Mouse (Mus musculus) liver, adult 2 months (tissue): ENCODE results near the gene Gsg1l.

Experiments
- CTCF ChIP-seq: fragments of 200-500 bp; IDR thresholded peaks from 2 replicates; pipeline ENCODE4 v1.5.1; 2011; ENCODE audit warnings: low read depth, low read length, control low read depth
- POLR2A ChIP-seq: fragments of 200-500 bp; IDR thresholded peaks from 2 replicates; pipeline ENCODE4 v1.6.1; 2011; ENCODE audit warnings: low read length, control low read depth; ENCODE audit not compliant: insufficient read depth; ENCODE audit errors: extremely low read depth

DNA sequence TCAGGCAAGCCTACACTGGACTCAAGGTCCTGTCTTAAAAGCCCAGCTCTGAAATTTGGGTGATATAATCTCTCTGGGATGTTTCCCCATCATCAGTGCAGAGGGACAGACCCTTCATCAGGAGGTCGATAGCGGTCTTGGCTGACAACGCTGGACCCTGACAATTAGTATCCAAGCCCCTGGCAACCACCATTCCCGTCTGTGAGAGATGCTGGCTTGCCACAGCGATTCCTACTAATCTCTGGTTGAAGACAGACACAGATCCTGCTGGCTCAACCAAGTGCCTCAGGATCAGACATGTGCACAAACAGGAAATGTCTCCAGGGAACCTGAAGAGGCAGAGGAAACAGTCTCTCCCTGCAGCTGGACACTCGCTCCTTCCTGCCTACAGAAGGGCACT lies 62.2 kb downstream of the Gsg1l start:
- TF ChIP-seq CTCF (no peak), POLR2A (no peak)
